Mouse (Mus musculus): ENCODE measurements around the gene Klf2.

Klf2 gene

GRCm38 (mm10) chr8:72336273-72336672, 17.4 kb downstream of the Klf2 start:
- no peak for DNase-seq

DNA sequence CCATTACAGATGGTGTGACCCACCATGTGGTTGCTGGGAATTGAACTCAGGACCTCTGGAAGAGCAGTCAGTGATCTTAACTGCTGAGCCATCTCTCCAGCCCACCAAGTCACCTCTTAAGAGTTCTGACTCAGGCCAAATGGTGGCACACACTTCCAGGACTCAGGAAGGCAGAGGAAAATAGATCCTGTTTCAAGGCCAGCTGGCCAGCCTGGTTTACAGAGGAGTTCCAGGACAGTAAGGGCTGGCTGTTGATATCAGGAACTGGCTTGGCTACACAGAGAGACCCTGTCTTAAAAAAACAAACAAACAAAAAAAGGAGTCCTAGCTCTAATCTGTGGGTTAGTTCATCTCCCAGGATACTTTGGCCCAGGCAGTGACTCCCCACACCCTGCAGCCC, 18.2 kb downstream of the Klf2 start:
- DNase-seq: no peak

DNA sequence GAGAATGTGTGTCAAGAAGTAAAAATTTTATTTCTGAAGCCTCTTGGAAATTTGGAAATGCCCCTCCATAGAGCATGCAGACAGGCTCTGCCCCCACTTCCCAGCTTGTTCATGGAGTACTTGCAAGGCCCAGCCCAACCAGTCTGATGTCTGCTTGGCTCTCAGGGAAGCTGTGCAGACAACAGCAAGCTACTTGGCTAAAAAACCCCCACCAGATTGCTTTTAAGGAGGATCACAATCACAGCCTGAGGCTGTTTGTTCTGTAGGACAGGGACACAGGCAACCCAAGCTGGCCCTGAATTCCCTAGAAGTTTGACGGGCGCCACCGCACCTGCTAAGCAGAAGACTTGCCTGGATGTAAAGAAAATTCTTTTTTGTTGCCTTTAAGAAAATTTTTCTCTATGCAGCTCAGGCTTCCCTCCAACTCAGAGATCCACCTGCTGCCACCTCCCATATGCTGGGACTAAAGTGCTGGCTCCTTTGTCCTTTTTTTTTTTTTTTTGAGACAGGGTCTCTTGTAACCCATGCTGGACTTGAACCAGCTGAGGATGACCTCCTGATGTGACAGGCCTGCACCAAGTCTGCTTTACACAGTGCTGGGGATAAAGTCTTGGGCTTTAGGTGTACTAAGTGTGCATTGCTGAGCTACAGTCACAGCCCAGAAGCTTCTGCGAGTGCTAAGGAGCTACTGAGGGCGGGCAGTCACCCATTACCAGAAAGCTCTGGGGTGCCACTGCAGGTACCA, 23.9 kb downstream of the Klf2 start:
- no peak for DNase-seq

- no peak for DNase-seq
Measured at GRCm38 (mm10) chr8:72343725-72344124, 24.9 kb downstream of the Klf2 start.

GRCm38 (mm10) chr8:72347553-72347952, 28.7 kb downstream of the Klf2 start:
- DNase-seq: no peak

- no peak for DNase-seq
Measured at GRCm38 (mm10) chr8:72348114-72348513, 29.3 kb downstream of the Klf2 start.

GRCm38 (mm10) chr8:72348956-72349355, 30.1 kb downstream of the Klf2 start:
- no peak for DNase-seq

DNA sequence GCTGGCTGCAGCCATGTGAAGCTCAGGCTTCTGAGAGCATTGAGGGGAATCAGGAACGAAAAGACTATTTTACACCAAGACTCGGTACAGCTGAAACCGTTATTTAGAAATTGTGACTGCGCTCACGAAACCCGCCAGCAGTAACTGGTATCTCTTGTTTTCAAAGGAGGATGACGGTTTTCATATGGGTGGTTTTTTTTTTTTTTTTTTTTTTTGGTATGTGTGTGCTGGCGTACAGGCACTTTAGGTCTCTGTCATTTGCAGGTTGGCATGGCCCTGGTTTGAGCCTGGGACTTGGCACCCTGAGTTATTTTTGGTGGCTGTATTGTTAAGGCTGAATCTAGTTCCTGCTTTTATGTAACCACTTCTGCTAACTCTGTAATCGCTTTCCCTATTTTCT, 31.0 kb downstream of the Klf2 start:
- no peak for DNase-seq

- DNase-seq: no peak
Measured at GRCm38 (mm10) chr8:72350727-72351126, 31.9 kb downstream of the Klf2 start.

- no peak for DNase-seq
Measured at GRCm38 (mm10) chr8:72351405-72352005, 32.7 kb downstream of the Klf2 start.

- DNase-seq: no peak
Measured at GRCm38 (mm10) chr8:72352951-72353699, 34.3 kb downstream of the Klf2 start.

GRCm38 (mm10) chr8:72353700-72354045, 34.8 kb downstream of the Klf2 start:
- DNase-seq: no peak

GRCm38 (mm10) chr8:72354272-72354671, 35.4 kb downstream of the Klf2 start:
- DNase-seq: no peak

GRCm38 (mm10) chr8:72356593-72356992, 37.8 kb downstream of the Klf2 start:
- no peak for DNase-seq

- DNase-seq: no peak
Measured at GRCm38 (mm10) chr8:72360162-72360561, 41.3 kb downstream of the Klf2 start.

DNA sequence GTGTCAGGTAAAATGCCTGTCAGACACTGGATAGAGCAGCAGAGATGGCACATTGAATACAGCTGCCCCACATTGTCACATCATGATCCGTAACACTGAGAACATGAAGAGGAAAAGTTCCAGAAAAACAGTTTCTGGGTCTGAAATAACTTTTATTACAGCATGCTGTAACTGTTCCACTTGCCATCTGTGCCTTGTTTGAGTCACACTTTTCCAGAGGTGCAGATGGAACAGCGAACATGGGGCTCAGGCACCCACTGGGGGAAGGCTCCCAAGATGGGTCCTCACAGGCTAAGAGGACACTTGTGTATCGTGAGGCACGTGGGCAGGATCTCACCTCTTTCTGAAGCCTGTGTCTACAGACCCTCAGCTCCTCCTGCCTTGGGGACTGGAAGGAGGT, 43.9 kb downstream of the Klf2 start:
- DNase-seq: no peak

- no peak for DNase-seq
Measured at GRCm38 (mm10) chr8:72363457-72363856, 44.6 kb downstream of the Klf2 start.

GRCm38 (mm10) chr8:72365016-72365415, 46.2 kb downstream of the Klf2 start:
- DNase-seq: no peak

GRCm38 (mm10) chr8:72365826-72366225, 47.0 kb downstream of the Klf2 start:
- peak; percentile 77 for DNase-seq

GRCm38 (mm10) chr8:72366435-72366834, 47.6 kb downstream of the Klf2 start:
- no peak for DNase-seq

Measured in embryo, embryonic 11 days (tissue).